Mouse (Mus musculus) ES-E14 (cell line): ENCODE results near the gene Wdr60.

Experiments
- CHD2 ChIP-seq: IDR thresholded peaks from 2 replicates; pipeline ENCODE4 v1.6.1; 2014; ENCODE audit warnings: mild to moderate bottlenecking, low read depth, low read length, inconsistent platforms
- HCFC1 ChIP-seq: IDR thresholded peaks from 2 replicates; pipeline ENCODE4 v1.6.1; 2012; ENCODE audit warnings: low read length, inconsistent platforms, borderline replicate concordance; ENCODE audit not compliant: insufficient read depth
- MAFK ChIP-seq: IDR thresholded peaks from 2 replicates; pipeline ENCODE4 v1.6.1; 2014; ENCODE audit warnings: mild to moderate bottlenecking, low read depth, low read length, inconsistent platforms; ENCODE audit not compliant: insufficient read depth
- ZC3H11A ChIP-seq: IDR thresholded peaks from 2 replicates; pipeline ENCODE4 v1.6.1; 2012; ENCODE audit warnings: low read depth, mild to moderate bottlenecking, inconsistent platforms, low read length, borderline replicate concordance
- ZNF384 ChIP-seq: IDR thresholded peaks from 2 replicates; pipeline ENCODE4 v1.6.1; 2012; ENCODE audit warnings: low read depth, low read length, inconsistent platforms

GRCm38 (mm10) chr12:116269450-116269849 lies 6.6 kb upstream of the Wdr60 start:
- TF ChIP-seq HCFC1 (no peak), ZC3H11A (no peak), MAFK (no peak), ZNF384 (no peak), CHD2 (no peak)
